Mouse (Mus musculus): ENCODE data around the gene Pdk2. TPM values are rescaled to one million over a fixed set of nuclear protein-coding genes. Genes with fewer than 3 reads are reported as not detected.

The Pdk2 gene
- polyA plus RNA-seq, 1 experiment from 2014 or later = 94.7 TPM

GRCm38 (mm10) chr11:95053062-95053461 is 11.9 kb upstream of the Pdk2 start:
- DNase-seq (ENCODE audit: low spot score) = no peak
- H3K27ac ChIP-seq = no peak overlapping the region
- no peak for ATAC-seq (replicated peaks; ENCODE audit: low FRiP score, low read depth)
- H3K9ac ChIP-seq (ENCODE audit: low read depth, low read length) = no peak overlapping the region
- no peaks in the 10 kb centered on the region for H3K27me3 ChIP-seq (ENCODE audit: insufficient read depth, low read length)
- H3K9me3 ChIP-seq (replicated peaks; ENCODE audit: low read length) = no peaks in the 10 kb centered on the region
- H3K36me3 ChIP-seq (ENCODE audit: insufficient read depth, low read length) = peaks cover 44% of the 10 kb centered on the region
- TF ChIP-seq CTCF (IDR thresholded peaks at IDR 0.05; ENCODE audit: low read depth) = no peak
- H3K4me2 ChIP-seq (ENCODE audit: low read length) = no peak overlapping the region
- 85% methylated on average over 9 of the region's 9 CpGs for WGBS
- H3K4me1 ChIP-seq (replicated peaks; ENCODE audit: insufficient read depth, low read length) = no peaks in the 10 kb centered on the region
- no peak overlapping the region for H3K4me3 ChIP-seq (replicated peaks; ENCODE audit: low read depth, low read length)

GRCm38 (mm10) chr11:95046980-95047680 is 6.0 kb upstream of the Pdk2 start:
- peak; percentile 27; the same call in 1 of the 2 replicates for ATAC-seq (replicated peaks; ENCODE audit: low FRiP score, low read depth)
- Histone ChIP-seq H3K4me2 (ENCODE audit: low read length) (no peak overlapping the region), H3K27me3 (ENCODE audit: insufficient read depth, low read length) (no peaks in the 10 kb centered on the region), H3K27ac (no peak overlapping the region), H3K36me3 (ENCODE audit: insufficient read depth, low read length) (0 out of 2 replicates have a peak, but pooled peaks cover 8% of the 10 kb centered on the region), H3K4me3 (replicated peaks; ENCODE audit: low read depth, low read length) (no peak overlapping the region), H3K9ac (ENCODE audit: low read depth, low read length) (no peak overlapping the region), H3K9me3 (replicated peaks; ENCODE audit: low read length) (no peaks in the 10 kb centered on the region), H3K4me1 (replicated peaks; ENCODE audit: insufficient read depth, low read length) (no peaks in the 10 kb centered on the region)
- DNase-seq (ENCODE audit: low spot score) = peak; percentile 92
- WGBS = 58% methylated on average over 9 of the region's 9 CpGs
- peak; percentile 98 for TF ChIP-seq CTCF (IDR thresholded peaks at IDR 0.05; ENCODE audit: low read depth)

- DNase-seq (ENCODE audit: low spot score) (no peak), ATAC-seq (replicated peaks; ENCODE audit: low FRiP score, low read depth) (no peak)
- no peaks in the 10 kb centered on the region for H3K9me3 ChIP-seq (replicated peaks; ENCODE audit: low read length)
- H3K4me1 ChIP-seq (replicated peaks; ENCODE audit: insufficient read depth, low read length) = peaks cover 10% of the 10 kb centered on the region; the same call in 1 of the 2 replicates
- no peak for TF ChIP-seq CTCF (IDR thresholded peaks at IDR 0.05; ENCODE audit: low read depth)
- H3K9ac ChIP-seq (ENCODE audit: low read depth, low read length) = no peak overlapping the region
- no peak overlapping the region for H3K27ac ChIP-seq
- H3K4me2 ChIP-seq (ENCODE audit: low read length) = no peak overlapping the region
- no peaks in the 10 kb centered on the region for H3K27me3 ChIP-seq (ENCODE audit: insufficient read depth, low read length)
- WGBS = 49% methylated on average over 13 of the region's 13 CpGs
- no peaks in the 10 kb centered on the region for H3K36me3 ChIP-seq (ENCODE audit: insufficient read depth, low read length)
- H3K4me3 ChIP-seq (replicated peaks; ENCODE audit: low read depth, low read length) = no peak overlapping the region
Measured at GRCm38 (mm10) chr11:95044185-95044870, 3.2 kb upstream of the Pdk2 start.

- DNase-seq (ENCODE audit: low spot score) (no peak), ATAC-seq (replicated peaks; ENCODE audit: low FRiP score, low read depth) (no peak)
- H3K36me3 ChIP-seq (ENCODE audit: insufficient read depth, low read length) = no peaks in the 10 kb centered on the region
- no peak for TF ChIP-seq CTCF (IDR thresholded peaks at IDR 0.05; ENCODE audit: low read depth)
- no peak overlapping the region for H3K9ac ChIP-seq (ENCODE audit: low read depth, low read length)
- H3K27me3 ChIP-seq (ENCODE audit: insufficient read depth, low read length) = no peaks in the 10 kb centered on the region
- peaks cover 13% of the 10 kb centered on the region; the same call in 1 of the 2 replicates for H3K4me1 ChIP-seq (replicated peaks; ENCODE audit: insufficient read depth, low read length)
- WGBS = 52% methylated on average over 7 of the region's 7 CpGs
- H3K9me3 ChIP-seq (replicated peaks; ENCODE audit: low read length) = no peaks in the 10 kb centered on the region
- no peak overlapping the region for H3K4me3 ChIP-seq (replicated peaks; ENCODE audit: low read depth, low read length)
- H3K27ac ChIP-seq = no peak overlapping the region
- no peak overlapping the region for H3K4me2 ChIP-seq (ENCODE audit: low read length)
Measured at GRCm38 (mm10) chr11:95043608-95044007, 2.5 kb upstream of the Pdk2 start.

GRCm38 (mm10) chr11:95043060-95043459 is 1.9 kb upstream of the Pdk2 start:
- no peaks in the 10 kb centered on the region for H3K36me3 ChIP-seq (ENCODE audit: insufficient read depth, low read length)
- no peak overlapping the region for H3K4me2 ChIP-seq (ENCODE audit: low read length)
- 88% methylated on average over 4 of the region's 4 CpGs for WGBS
- no peak overlapping the region for H3K4me3 ChIP-seq (replicated peaks; ENCODE audit: low read depth, low read length)
- no peaks in the 10 kb centered on the region for H3K9me3 ChIP-seq (replicated peaks; ENCODE audit: low read length)
- TF ChIP-seq CTCF (IDR thresholded peaks at IDR 0.05; ENCODE audit: low read depth) = no peak
- H3K27me3 ChIP-seq (ENCODE audit: insufficient read depth, low read length) = no peaks in the 10 kb centered on the region
- no peak overlapping the region for H3K27ac ChIP-seq
- no peak overlapping the region for H3K9ac ChIP-seq (ENCODE audit: low read depth, low read length)
- ATAC-seq (replicated peaks; ENCODE audit: low FRiP score, low read depth) (no peak), DNase-seq (ENCODE audit: low spot score) (no peak)
- peaks cover 13% of the 10 kb centered on the region; the same call in 1 of the 2 replicates for H3K4me1 ChIP-seq (replicated peaks; ENCODE audit: insufficient read depth, low read length)

- Histone ChIP-seq H3K36me3 (ENCODE audit: insufficient read depth, low read length) (no peaks in the 10 kb centered on the region), H3K4me2 (ENCODE audit: low read length) (peak overlapping the region; percentile 82), H3K27me3 (ENCODE audit: insufficient read depth, low read length) (no peaks in the 10 kb centered on the region), H3K4me3 (replicated peaks; ENCODE audit: low read depth, low read length) (peak overlapping the region; percentile 68), H3K4me1 (replicated peaks; ENCODE audit: insufficient read depth, low read length) (peaks cover 13% of the 10 kb centered on the region; the same call in 1 of the 2 replicates), H3K9me3 (replicated peaks; ENCODE audit: low read length) (no peaks in the 10 kb centered on the region), H3K9ac (ENCODE audit: low read depth, low read length) (peak overlapping the region; percentile 28; the same call in 1 of the 2 replicates), H3K27ac (no peak overlapping the region)
- DNase-seq (ENCODE audit: low spot score) (peak; percentile 92), ATAC-seq (replicated peaks; ENCODE audit: low FRiP score, low read depth) (no peak)
- 1% methylated on average over 11 of the region's 11 CpGs for WGBS
- TF ChIP-seq CTCF (IDR thresholded peaks at IDR 0.05; ENCODE audit: low read depth) = peak; percentile 83
Measured at GRCm38 (mm10) chr11:95042096-95042495, 942 bp upstream of the Pdk2 start.

Measured in kidney, postnatal 0 days (tissue).